Mouse (Mus musculus) cerebellum, adult 2 months (tissue): Measurements from ENCODE around the gene Clns1a. TPM values are rescaled to one million over a fixed set of nuclear protein-coding genes. Genes with fewer than 3 reads are reported as not detected.

Experiments
- DNase-seq, 2 experiments: peaks; one replicate each; pipeline ENCODE4 v3.0.0; 2021
- H3K27ac ChIP-seq: fragments of 200-500 bp; 2 replicates; pipeline ENCODE4 v1.5.1; 2012; ENCODE audit warnings: low read length, control low read depth, inconsistent platforms; ENCODE audit not compliant: insufficient read depth
- H3K27me3 ChIP-seq: fragments of 200-500 bp; 2 replicates; pipeline ENCODE4 v1.6.1; 2012; ENCODE audit warnings: inconsistent platforms, mild to moderate bottlenecking, low read length, moderate library complexity; ENCODE audit not compliant: control insufficient read depth, insufficient read depth
- H3K4me1 ChIP-seq: fragments of 200-500 bp; 2 replicates; pipeline ENCODE4 v1.6.1; 2011; ENCODE audit warnings: low read length; ENCODE audit not compliant: control insufficient read depth, insufficient read depth
- H3K4me3 ChIP-seq: fragments of 200-500 bp; replicated peaks from 2 replicates; pipeline ENCODE3; 2011; ENCODE audit warnings: mild to moderate bottlenecking, low read depth, low read length, control low read depth; ENCODE audit not compliant: insufficient read depth
- CTCF ChIP-seq: fragments of 200-500 bp; IDR thresholded peaks from 2 replicates; pipeline ENCODE4 v1.5.1; 2011; ENCODE audit warnings: low read depth, mild to moderate bottlenecking, control low read depth, low read length, moderate library complexity, borderline replicate concordance; ENCODE audit not compliant: insufficient read depth
- POLR2A ChIP-seq: fragments of 200-500 bp; IDR thresholded peaks from 2 replicates; pipeline ENCODE4 v1.6.1; 2011; ENCODE audit warnings: low read length, control low read depth, borderline replicate concordance; ENCODE audit not compliant: insufficient read depth
- WGBS: fragments of 180-500 bp; shearing (Covaris S2); methylation state at CpG from one replicate; pipeline ENCODE4 v1.1.7; 2018; 5-methylcytosine and 5-hydroxymethylcytosine counted together
- polyA plus RNA-seq: library from polyadenylated mRNA; depleted of rRNA; stranded (reverse); fragments of >200 nt; gene quantifications from 2 replicates; pipeline ENCODE4 v1.2.3, GENCODE M21; 2012

Clns1a gene
- polyA plus RNA-seq, 1 experiment, result 91.3 TPM

DNA sequence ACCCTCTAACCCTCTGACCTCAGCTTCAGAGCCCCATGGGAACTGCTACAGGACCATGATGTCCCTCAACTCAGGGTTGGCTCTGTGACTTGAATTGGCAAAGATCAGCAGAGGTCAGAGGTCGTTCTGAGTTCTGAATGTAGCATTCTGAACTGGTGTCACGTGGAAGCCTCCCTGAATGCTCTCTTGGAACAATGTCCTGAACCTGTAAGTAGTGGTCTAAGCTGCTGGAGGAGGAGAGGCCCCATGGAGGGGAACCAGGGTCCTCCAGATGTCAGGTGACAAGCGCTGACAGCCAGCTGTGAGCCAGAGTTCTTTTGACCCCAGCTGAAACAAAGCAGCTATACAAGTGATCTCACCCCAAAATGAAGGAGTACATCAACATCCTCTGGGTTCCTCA lies 34.0 kb downstream of the Clns1a start:
- no peak for TF ChIP-seq CTCF
- no peak overlapping the region for H3K27ac ChIP-seq
- no peak for DNase-seq
- WGBS, result 48% methylated on average over 3 of the region's 3 CpGs
- H3K4me3 ChIP-seq, result no peak overlapping the region
- no peaks in the 10 kb centered on the region for H3K27me3 ChIP-seq
- H3K4me1 ChIP-seq, result peaks cover 3% of the 10 kb centered on the region; the same call in 1 of the 2 replicates

- no peak for DNase-seq
- Histone ChIP-seq H3K27me3 (no peaks in the 10 kb centered on the region), H3K4me3 (no peak overlapping the region), H3K4me1 (peaks cover 6% of the 10 kb centered on the region), H3K27ac (no peak overlapping the region)
- TF ChIP-seq CTCF (no peak), POLR2A (no peak)
- 90% methylated on average over 5 of the region's 5 CpGs for WGBS
Observed at GRCm38 (mm10) chr7:97733606-97734005, 37.2 kb downstream of the Clns1a start.

GRCm38 (mm10) chr7:97735021-97735420 lies 38.6 kb downstream of the Clns1a start:
- 85% methylated on average over 8 of the region's 8 CpGs for WGBS
- TF ChIP-seq POLR2A, result no peak
- no peak for TF ChIP-seq CTCF
- Histone ChIP-seq H3K4me1 (peaks cover 3% of the 10 kb centered on the region), H3K27me3 (no peaks in the 10 kb centered on the region), H3K4me3 (no peak overlapping the region), H3K27ac (no peak overlapping the region)
- DNase-seq, result no peak

DNA sequence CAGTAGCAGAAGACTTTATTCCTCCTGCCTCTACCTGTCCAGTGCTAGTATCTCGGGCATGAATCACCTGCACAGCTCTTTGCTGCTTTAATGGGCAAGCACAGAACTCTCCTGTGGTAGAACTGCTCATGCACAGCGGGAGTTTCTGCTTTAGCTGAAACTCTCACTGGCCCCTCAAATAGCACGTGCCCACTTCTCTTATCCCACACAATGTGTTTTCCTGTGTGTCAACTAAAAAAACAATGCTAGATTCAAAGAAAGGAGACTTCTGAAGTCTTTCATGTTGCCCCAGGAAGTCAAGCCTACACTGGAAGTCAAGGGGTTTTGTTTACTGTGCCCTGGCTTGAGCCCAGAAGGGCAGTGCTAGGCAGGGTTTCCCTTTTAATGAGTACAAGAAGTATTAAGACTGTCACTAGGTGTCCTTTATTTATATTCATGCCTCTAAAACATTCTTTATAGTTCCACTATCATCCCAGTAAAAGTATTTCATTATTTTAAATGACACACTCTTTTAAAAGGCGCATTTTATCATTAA lies 39.5 kb downstream of the Clns1a start:
- Histone ChIP-seq H3K4me3 (no peak overlapping the region), H3K27me3 (no peaks in the 10 kb centered on the region), H3K4me1 (peaks cover 3% of the 10 kb centered on the region), H3K27ac (no peak overlapping the region)
- DNase-seq, result no peak
- WGBS, result 83% methylated on average over 4 of the region's 4 CpGs
- TF ChIP-seq POLR2A (no peak), CTCF (no peak)

- TF ChIP-seq POLR2A (no peak), CTCF (no peak)
- H3K27ac ChIP-seq, result peak overlapping the region; percentile 2; the same call in 1 of the 2 replicates
- H3K4me3 ChIP-seq, result peak overlapping the region; percentile 88
- peaks cover 3% of the 10 kb centered on the region for H3K4me1 ChIP-seq
- no peaks in the 10 kb centered on the region for H3K27me3 ChIP-seq
- 2% methylated on average over 12 of the region's 12 CpGs for WGBS
- DNase-seq, result peak in 1 of 2 experiments; percentile 52
Observed at GRCm38 (mm10) chr7:97737256-97737637, 40.8 kb downstream of the Clns1a start.

- WGBS, result under 1% methylated on average over 63 of the region's 64 CpGs
- Histone ChIP-seq H3K4me1 (peaks cover 3% of the 10 kb centered on the region), H3K27ac (peak within 1 kb of the TSS; percentile 2; the same call in 1 of the 2 replicates), H3K27me3 (no peaks in the 10 kb centered on the region), H3K4me3 (peak within 1 kb of the TSS; percentile 88)
- peak; percentile 82 to 86 for DNase-seq
- peak; percentile 45; the same call in 1 of the 2 replicates for TF ChIP-seq POLR2A
- TF ChIP-seq CTCF, result no peak
Observed at GRCm38 (mm10) chr7:97737638-97738456, 41.4 kb downstream of the Clns1a start, which contains the start of gene Aqp11. Gene Aqp11, minus strand, starts transcription at chr7:97738289.

DNA sequence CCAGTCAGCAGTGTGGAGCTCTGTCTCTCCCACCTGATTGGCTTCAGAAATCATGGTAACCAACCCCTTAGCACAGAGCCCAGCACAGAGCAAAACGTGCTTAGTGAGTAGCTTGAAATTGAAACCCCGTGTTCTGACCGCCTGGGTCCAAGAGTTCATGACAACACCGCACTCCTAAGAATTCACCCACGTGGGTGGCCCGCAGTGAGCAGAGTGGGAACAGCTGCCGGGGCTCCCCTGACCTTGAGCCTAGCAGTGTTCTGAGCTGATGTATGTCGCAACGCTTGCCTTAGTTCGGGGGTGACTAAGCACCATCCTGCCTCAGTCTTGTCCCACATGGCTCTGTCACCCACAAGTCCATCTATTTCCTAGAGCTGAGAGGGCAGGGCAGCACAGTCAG lies 44.5 kb downstream of the Clns1a start:
- 54% methylated on average over 10 of the region's 10 CpGs for WGBS
- DNase-seq, result no peak
- Histone ChIP-seq H3K27me3 (no peaks in the 10 kb centered on the region), H3K4me3 (no peak overlapping the region), H3K27ac (no peak overlapping the region), H3K4me1 (peaks cover 3% of the 10 kb centered on the region; the same call in 1 of the 2 replicates)
- no peak for TF ChIP-seq CTCF
- no peak for TF ChIP-seq POLR2A

- WGBS, result 15% methylated on average over 1 of the region's 1 CpGs
- no peaks in the 10 kb centered on the region for H3K27me3 ChIP-seq
- no peak overlapping the region for H3K27ac ChIP-seq
- TF ChIP-seq POLR2A, result no peak
- no peak for TF ChIP-seq CTCF
- H3K4me3 ChIP-seq, result no peak overlapping the region
- H3K4me1 ChIP-seq, result peaks cover 2% of the 10 kb centered on the region; the same call in 1 of the 2 replicates
- no peak for DNase-seq
Observed at GRCm38 (mm10) chr7:97741756-97742291, 45.4 kb downstream of the Clns1a start.
